Mouse (Mus musculus) liver, adult 2 months (tissue): Measurements from ENCODE around the gene Prss30. TPM values are rescaled to one million over a fixed set of nuclear protein-coding genes. Genes with fewer than 3 reads are reported as not detected.

ENCODE experiments used
- DNase-seq: peaks from one replicate; pipeline ENCODE4 v3.0.0-alpha.2; 2011; ENCODE audit warnings: low read depth, low spot score; ENCODE audit errors: extremely low read depth
- H3K27ac ChIP-seq: fragments of 200-500 bp; replicated peaks from 2 replicates; pipeline ENCODE4 v1.5.1; 2012; ENCODE audit warnings: low read depth, mild to moderate bottlenecking, control low read depth, inconsistent platforms, low read length; ENCODE audit not compliant: insufficient read depth
- H3K27me3 ChIP-seq: fragments of 200-500 bp; 2 replicates; pipeline ENCODE4 v1.6.1; 2012; ENCODE audit warnings: mild to moderate bottlenecking, moderate library complexity, low read length, inconsistent platforms; ENCODE audit not compliant: control insufficient read depth, insufficient read depth
- H3K36me3 ChIP-seq: fragments of 200-500 bp; 2 replicates; pipeline ENCODE4 v1.6.1; 2012; ENCODE audit warnings: low read length, inconsistent platforms; ENCODE audit not compliant: control insufficient read depth, insufficient read depth
- H3K4me1 ChIP-seq: fragments of 200-500 bp; 2 replicates; pipeline ENCODE4 v1.6.1; 2011; ENCODE audit warnings: low read length; ENCODE audit not compliant: control insufficient read depth, insufficient read depth
- H3K4me3 ChIP-seq: fragments of 200-500 bp; 2 replicates; pipeline ENCODE4 v1.5.1; 2011; ENCODE audit warnings: low read depth, mild to moderate bottlenecking, control low read depth, low read length, moderate library complexity; ENCODE audit not compliant: insufficient read depth
- H3K79me2 ChIP-seq: fragments of 200-500 bp; 2 replicates; pipeline ENCODE4 v1.6.1; 2012; ENCODE audit warnings: inconsistent platforms, mild to moderate bottlenecking, low read length, moderate library complexity; ENCODE audit not compliant: control insufficient read depth, insufficient read depth
- H3K9ac ChIP-seq: fragments of 200-500 bp; 2 replicates; pipeline ENCODE4 v1.6.1; 2012; ENCODE audit warnings: low read depth, mild to moderate bottlenecking, control low read depth, inconsistent platforms, low read length
- CTCF ChIP-seq: fragments of 200-500 bp; IDR thresholded peaks from 2 replicates; pipeline ENCODE4 v1.5.1; 2011; ENCODE audit warnings: low read depth, low read length, control low read depth
- POLR2A ChIP-seq: fragments of 200-500 bp; IDR thresholded peaks from 2 replicates; pipeline ENCODE4 v1.6.1; 2011; ENCODE audit warnings: low read length, control low read depth; ENCODE audit not compliant: insufficient read depth; ENCODE audit errors: extremely low read depth
- WGBS: fragments of 180-500 bp; shearing (Covaris S2); methylation state at CpG from one replicate; pipeline ENCODE4 v1.1.7; 2018; 5-methylcytosine and 5-hydroxymethylcytosine counted together
- polyA plus RNA-seq: library from polyadenylated mRNA; depleted of rRNA; stranded (reverse); fragments of >200 nt; gene quantifications from 2 replicates; pipeline ENCODE4 v1.2.3, GENCODE M21; 2012
- total RNA-seq: library from RNA; depleted of rRNA; stranded (reverse); fragments of >200 nt; gene quantifications from 2 replicates; pipeline ENCODE4 v1.2.3, GENCODE M21; 2014

Gene Prss30
- total and polyA plus RNA-seq, 2 experiments = 0.16 to 0.18 TPM

DNA sequence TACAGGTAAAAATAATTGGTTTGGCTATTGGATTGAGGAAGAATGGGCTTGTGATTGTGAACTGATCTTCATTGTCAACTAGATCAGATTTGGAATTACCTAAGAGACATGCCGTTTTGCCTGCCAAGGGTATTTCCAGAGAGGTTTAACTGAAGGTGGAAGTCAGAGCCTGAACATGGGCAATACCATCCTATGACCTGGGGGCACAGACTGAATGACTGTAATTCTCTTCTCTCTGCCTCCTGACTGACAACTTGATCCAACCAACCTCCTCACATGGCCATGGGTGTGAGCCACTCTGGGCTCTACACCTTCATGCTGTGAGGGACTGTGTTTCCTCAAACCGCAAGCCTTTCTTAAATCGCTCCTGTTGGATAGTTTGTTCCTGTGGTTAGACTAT is 24.7 kb upstream of the Prss30 start:
- H3K27me3 ChIP-seq = no peaks in the 10 kb centered on the region
- no peaks in the 10 kb centered on the region for H3K4me1 ChIP-seq
- H3K36me3 ChIP-seq = no peaks in the 10 kb centered on the region
- no peak overlapping the region for H3K27ac ChIP-seq
- TF ChIP-seq POLR2A (no peak), CTCF (no peak)
- H3K79me2 ChIP-seq = no peaks in the 10 kb centered on the region
- no peak overlapping the region for H3K4me3 ChIP-seq
- H3K9ac ChIP-seq = no peak overlapping the region
- 94% methylated on average over 3 of the region's 3 CpGs for WGBS
- no peak for DNase-seq

DNA sequence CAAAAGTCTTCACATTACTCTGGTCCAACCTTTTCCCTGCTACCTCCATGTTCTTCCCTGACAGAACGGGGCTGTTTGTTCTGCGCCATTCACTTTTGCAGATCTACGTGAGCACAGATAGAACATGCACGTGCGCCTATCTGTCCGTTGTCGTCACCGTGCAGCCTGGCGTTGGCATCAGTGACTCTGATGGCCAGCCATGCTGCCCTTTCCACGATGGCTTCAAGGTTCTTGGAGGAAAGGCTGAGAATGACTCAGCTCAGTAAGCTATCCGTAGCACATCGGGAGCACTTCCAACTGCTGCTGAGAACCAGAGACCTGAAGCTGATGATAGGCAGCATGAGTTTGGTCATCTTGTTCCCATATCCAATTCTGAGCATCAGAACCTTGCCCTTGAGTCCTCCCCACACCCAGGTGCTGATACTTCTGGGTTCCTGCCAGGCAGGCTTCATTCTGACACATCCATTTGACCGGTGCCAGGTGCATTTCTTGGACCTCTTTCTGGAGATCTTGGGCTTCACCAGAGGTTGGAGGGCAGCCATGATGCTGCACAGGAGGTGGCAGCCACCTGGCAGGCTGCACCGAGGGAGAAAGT is 23.8 kb upstream of the Prss30 start:
- Histone ChIP-seq H3K36me3 (no peaks in the 10 kb centered on the region), H3K27me3 (no peaks in the 10 kb centered on the region), H3K9ac (no peak overlapping the region), H3K27ac (no peak overlapping the region), H3K4me1 (no peaks in the 10 kb centered on the region), H3K4me3 (no peak overlapping the region), H3K79me2 (no peaks in the 10 kb centered on the region)
- TF ChIP-seq POLR2A = no peak
- no peak for TF ChIP-seq CTCF
- 94% methylated on average over 14 of the region's 14 CpGs for WGBS
- DNase-seq = no peak

DNA sequence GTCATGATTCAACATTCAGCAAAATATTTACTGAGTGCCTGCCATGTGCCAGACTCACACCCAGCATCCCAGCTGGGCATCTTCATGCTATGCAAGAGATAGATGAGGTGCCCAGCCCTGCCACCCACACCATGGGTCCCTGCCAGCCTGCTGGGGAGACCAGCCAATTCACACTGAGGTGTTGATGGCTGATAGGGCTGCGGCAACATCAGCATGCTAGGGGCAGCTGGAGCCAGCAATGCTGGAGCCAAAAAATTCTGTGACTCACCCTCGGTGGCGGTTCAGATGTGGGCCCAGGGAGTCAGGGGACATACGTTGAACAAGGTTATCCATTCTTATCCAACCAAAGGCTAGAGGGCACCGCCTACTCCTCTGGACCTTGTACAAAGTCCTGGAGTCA is 20.0 kb upstream of the Prss30 start:
- Histone ChIP-seq H3K9ac (no peak overlapping the region), H3K36me3 (no peaks in the 10 kb centered on the region), H3K27me3 (no peaks in the 10 kb centered on the region), H3K4me3 (no peak overlapping the region), H3K4me1 (no peaks in the 10 kb centered on the region), H3K79me2 (no peaks in the 10 kb centered on the region), H3K27ac (no peak overlapping the region)
- WGBS = 34% methylated on average over 5 of the region's 5 CpGs
- DNase-seq = no peak
- TF ChIP-seq POLR2A (no peak), CTCF (no peak)

DNA sequence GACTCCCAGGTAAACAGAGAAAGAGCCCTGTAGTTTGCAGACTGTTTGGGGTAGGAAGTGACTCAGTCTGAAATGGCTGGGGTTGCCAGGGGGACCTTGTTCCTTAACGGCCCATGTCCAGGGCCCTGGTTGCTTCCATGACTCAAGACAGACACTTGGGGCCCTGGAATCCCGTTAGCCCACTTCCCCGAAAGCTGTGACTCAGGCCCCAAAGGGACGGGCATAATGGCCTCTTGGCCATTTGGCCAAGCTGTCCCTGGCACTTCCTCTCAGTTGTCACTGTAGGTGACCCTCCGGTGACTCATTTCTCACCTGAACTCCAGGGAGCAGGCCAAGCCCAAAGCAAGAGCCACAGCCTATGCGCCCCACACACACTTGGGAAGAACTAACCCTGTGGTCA is 18.0 kb upstream of the Prss30 start:
- DNase-seq = no peak
- no peak overlapping the region for H3K4me3 ChIP-seq
- WGBS = 64% methylated on average over 6 of the region's 6 CpGs
- no peaks in the 10 kb centered on the region for H3K4me1 ChIP-seq
- no peak overlapping the region for H3K27ac ChIP-seq
- H3K36me3 ChIP-seq = no peaks in the 10 kb centered on the region
- TF ChIP-seq POLR2A (no peak), CTCF (no peak)
- no peaks in the 10 kb centered on the region for H3K27me3 ChIP-seq
- no peaks in the 10 kb centered on the region for H3K79me2 ChIP-seq
- H3K9ac ChIP-seq = no peak overlapping the region

DNA sequence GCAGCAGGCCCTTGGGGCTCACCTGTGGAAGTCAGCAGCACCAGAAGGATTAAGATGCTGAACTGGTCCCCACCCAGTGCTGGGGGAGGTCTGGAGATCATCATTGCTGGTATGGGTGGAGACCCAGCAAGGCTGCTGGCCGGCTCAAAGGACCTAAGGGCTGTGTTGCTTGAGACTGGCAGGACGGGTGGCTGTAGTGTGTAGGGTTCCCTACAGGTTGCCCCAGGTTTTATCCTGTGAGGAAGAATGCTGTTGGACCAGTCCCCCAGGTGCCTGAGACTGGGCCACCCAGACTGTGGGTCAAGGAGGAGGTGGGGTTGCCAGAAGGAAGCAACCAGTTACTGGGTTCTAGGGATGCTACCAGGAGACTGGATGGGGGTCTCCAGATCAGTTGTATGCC is 17.5 kb upstream of the Prss30 start, which contains the start of gene Prss22:
Gene Prss22, minus strand, starts transcription at position 200 of the 400 bp plus-strand sequence.
- DNase-seq = no peak
- no peaks in the 10 kb centered on the region for H3K36me3 ChIP-seq
- H3K9ac ChIP-seq = no peak within 1 kb of the TSS
- no peak for TF ChIP-seq CTCF
- TF ChIP-seq POLR2A = no peak
- H3K4me3 ChIP-seq = no peak within 1 kb of the TSS
- WGBS = 51% methylated on average over 2 of the region's 2 CpGs
- no peak within 1 kb of the TSS for H3K27ac ChIP-seq
- H3K4me1 ChIP-seq = no peaks in the 10 kb centered on the region
- no peaks in the 10 kb centered on the region for H3K27me3 ChIP-seq
- H3K79me2 ChIP-seq = no peaks in the 10 kb centered on the region

DNA sequence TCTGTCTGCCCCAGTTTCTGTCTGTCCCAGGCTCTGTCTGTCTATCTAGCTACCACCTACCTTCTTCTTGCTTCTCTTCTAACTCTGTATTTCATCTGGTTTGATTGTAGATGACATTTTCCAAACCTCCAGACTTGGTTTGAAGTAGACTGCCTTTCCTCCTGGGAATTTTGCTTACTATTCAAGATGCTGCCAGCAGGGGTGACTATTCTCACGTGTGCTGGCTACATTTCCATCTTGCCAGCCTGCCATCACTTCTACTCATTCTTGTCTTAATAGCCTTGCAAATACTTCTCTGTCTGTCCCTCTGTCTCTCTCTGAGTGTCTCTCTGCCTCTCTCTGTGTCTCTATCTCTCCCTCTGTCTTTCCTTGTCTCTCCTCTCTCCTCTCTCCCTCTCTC is 15.1 kb upstream of the Prss30 start:
- no peak for TF ChIP-seq POLR2A
- no peak for TF ChIP-seq CTCF

More for the DNA sequence above, 15.1 kb upstream of the Prss30 start:
- H3K9ac ChIP-seq = no peak overlapping the region
- no peak overlapping the region for H3K4me3 ChIP-seq
- no peaks in the 10 kb centered on the region for H3K4me1 ChIP-seq
- no peaks in the 10 kb centered on the region for H3K36me3 ChIP-seq
- no peaks in the 10 kb centered on the region for H3K27me3 ChIP-seq
- WGBS = 41% methylated on average over 1 of the region's 1 CpGs
- H3K79me2 ChIP-seq = no peaks in the 10 kb centered on the region
- H3K27ac ChIP-seq = no peak overlapping the region
- no peak for DNase-seq
